Mouse (Mus musculus) urinary bladder, postnatal 14 days (tissue): ENCODE data around the gene Fbxw8.
A peak's percentile ranks its signal among the peaks of the same experiment; 100 is the strongest.

Source experiments
- DNase-seq: peaks from one replicate; pipeline ENCODE4 v3.0.0; 2021; ENCODE audit warnings: low spot score

Fbxw8 gene

GRCm38 (mm10) chr5:118073213-118073773 is 82.0 kb downstream of the Fbxw8 start:
- DNase-seq = no peak

DNA sequence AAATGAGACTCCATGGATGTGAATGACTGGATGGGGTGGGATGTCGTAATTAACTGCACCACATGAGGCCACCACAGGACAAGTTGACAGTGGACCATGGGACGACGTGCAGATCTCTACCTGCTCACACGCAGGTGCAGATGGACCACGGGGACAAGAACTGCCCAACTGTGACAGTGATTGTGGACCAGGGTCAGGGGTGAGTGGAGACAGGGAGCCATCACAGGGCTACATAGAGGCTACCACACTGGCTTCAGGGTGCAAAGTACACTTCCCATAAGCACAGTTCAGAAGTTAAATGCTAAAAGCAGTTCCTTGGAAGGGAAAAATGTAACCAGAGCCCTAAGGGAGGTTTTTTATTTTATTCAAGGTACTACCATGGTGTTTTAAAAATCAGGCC is 83.5 kb downstream of the Fbxw8 start:
- no peak for DNase-seq

DNA sequence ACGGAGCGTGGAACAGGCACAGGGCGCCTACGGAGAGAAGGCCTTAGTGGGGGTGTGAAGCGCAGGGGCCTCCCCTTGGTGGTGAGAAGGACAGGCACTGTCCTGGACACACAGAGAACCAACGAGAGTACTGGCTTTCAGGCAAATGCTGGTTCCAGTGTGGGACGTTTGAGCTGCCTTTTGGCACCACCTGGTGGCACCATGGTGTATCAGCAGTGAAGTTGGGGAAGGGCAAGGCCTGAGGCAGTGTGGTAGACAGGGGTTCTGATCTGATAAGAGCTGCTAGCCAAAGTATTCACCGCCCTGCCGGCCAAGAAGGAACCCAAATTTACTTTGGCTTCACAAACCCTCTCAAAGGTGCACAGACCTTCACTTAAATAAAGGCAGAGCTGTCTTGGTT is 85.9 kb downstream of the Fbxw8 start:
- DNase-seq = peak; percentile 64

- no peak for DNase-seq
Observed at GRCm38 (mm10) chr5:118067984-118068494, 87.2 kb downstream of the Fbxw8 start.

- no peak for DNase-seq
Observed at GRCm38 (mm10) chr5:118067572-118067971, 87.7 kb downstream of the Fbxw8 start.

GRCm38 (mm10) chr5:118066828-118067227 is 88.4 kb downstream of the Fbxw8 start:
- DNase-seq = peak; percentile 70

- no peak for DNase-seq
Observed at GRCm38 (mm10) chr5:118065516-118066255, 89.6 kb downstream of the Fbxw8 start.

DNA sequence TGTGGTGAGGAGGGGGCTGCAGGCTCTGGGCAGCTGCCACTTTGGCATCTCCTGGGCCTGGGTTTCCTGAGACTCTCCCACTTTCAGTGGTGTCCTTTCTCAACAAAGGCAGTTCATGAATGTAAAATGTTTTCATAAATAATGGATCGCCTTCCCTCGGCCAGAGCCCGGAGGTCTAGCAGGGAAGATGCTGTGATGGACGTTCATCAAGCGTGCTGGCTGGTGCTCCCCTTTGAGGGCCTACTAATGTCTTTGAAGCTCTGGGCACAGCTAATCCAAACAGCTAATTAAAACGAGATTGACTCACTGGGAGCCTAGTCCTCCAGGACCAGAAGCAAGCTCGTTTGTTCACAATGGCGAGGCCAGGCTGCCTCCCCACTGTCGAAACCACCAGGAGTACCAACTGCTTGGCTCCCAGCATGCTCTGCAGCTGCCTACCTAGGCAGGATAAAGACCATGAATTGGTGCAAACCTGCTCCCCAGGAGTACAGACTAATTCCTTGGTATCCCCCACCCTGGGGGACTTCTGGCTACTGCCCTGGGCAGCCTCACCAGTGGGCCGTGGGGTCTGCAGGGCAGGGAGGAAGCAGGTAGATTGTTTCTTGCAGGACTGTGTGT is 90.9 kb downstream of the Fbxw8 start:
- no peak for DNase-seq

- DNase-seq = no peak
Observed at GRCm38 (mm10) chr5:118063181-118063621, 92.1 kb downstream of the Fbxw8 start.

DNA sequence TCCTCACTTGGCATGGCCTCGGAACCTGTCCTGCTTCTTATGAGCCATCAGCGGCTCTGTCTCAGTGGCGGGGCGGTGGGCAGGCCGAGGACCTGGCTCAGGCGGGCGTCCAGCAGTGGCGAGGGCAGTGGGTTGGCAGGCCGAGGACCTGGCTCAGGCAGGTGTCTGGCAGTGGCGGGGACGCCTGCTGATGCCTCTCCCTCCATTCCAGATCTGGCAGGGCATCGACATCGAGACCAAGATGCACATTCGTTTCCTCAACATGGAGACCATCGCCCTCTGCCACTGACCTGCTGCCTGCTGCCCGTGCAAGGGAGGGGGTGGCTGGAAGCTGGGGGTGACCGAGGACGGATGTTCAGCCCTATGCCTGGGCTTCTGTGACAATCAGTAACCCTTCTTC is 93.9 kb downstream of the Fbxw8 start:
- no peak for DNase-seq

GRCm38 (mm10) chr5:118059646-118060045 is 95.6 kb downstream of the Fbxw8 start:
- no peak for DNase-seq

GRCm38 (mm10) chr5:118058858-118059257 is 96.4 kb downstream of the Fbxw8 start:
- DNase-seq = no peak

DNA sequence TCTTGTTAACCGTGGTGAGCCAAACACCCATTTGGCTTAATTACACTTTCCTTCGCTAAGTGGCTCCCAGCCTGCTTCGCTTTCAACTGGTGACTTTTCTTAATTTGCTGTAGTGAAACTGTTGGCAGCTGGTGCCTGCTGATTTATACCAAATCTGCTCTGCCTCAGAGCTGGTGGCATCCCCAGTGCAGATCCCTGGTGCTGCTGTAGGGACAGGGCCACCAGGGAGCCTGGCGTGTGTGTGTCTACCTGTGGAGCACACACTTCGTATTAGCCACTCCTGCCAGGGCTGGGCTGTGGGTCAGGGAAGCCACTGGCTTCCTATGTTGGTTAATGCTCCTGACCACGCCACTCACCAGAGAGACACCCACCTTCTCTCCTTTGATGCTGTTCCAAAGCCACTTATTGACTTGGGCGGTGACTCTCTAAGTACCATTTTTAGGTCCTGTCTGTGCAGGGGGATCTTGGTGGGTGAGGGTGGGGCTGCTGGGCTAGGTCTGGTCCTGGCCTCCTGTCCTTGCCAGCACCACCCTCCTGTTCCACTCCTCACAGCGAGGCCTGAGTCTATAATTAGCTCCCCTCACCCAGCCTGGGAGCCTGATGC is 97.7 kb downstream of the Fbxw8 start:
- no peak for DNase-seq

DNA sequence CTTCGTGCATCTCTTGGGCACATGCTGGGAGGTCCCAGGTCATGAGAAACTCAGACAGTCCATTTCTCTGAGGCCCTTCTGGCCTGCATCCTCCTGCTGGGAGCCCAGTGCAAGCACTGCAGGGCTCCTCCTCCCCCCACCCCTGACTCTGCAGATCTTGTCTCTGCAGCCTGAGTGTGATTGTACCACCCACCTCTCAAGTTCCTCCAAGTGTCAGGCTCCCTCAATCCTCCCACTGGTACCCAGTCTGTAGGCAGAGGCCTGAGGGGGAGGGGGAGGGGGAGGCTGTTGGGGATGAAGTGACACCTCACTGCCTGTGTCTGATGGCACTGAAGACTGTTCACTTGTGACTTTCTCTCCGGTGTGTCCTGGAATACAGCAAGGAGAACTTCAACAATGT is 102.1 kb downstream of the Fbxw8 start:
- DNase-seq = no peak

- peak; percentile 33 for DNase-seq
Observed at GRCm38 (mm10) chr5:118051981-118052662, 103.1 kb downstream of the Fbxw8 start.

- no peak for DNase-seq
Observed at GRCm38 (mm10) chr5:118050743-118051142, 104.5 kb downstream of the Fbxw8 start.

DNA sequence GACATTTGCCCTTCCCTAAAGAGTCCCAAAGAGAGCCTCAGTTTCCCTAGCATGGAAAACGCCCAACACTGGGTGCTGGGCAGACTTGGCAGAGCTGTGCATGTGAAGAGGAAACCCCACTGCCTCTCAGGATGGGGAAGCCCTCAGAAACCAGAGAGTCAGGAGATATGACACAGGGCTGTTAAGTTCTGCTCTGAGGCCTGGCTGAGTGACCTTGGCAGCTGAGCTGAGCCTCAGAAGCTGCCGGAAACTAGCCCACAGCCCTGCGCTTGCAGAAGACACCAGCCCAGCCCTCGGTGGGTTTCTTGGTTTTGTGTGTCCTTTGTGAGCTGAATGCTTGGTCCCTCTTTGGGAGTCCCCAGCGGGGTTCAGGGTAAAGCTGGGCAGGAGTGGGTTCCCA is 106.3 kb downstream of the Fbxw8 start:
- no peak for DNase-seq

- no peak for DNase-seq
Observed at GRCm38 (mm10) chr5:118048412-118048811, 106.9 kb downstream of the Fbxw8 start.

DNA sequence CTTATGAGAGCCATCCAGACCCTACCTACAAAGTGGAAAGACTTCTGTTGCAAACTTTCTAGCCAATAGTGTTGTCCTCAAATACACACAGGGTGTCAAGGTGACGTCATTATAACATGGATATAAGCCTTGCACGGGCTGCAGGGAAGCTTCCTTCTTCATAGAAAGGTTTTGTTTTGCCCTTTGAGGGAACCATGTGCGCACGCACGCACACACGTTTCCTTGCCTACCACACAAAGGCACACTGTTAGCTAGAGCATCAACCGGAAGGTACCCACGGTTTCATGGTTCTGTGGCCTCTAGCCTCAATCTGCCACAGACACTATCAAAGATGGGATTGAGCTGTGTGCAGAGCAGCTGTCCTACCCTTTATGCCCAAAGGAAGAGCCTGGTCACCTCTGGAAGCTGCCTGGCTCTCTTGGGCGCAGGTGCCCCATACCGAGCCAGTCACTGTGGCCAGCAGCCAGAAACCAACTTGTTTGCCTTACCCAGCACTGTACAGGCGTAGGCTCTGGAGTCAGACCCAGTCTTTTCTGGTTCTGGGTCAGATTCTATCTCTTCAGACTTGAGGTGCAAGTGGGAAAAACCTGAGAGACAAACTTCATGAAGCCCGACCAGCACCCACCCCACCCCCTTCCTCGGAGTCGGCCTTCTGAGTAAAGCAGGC is 108.0 kb downstream of the Fbxw8 start:
- no peak for DNase-seq

- no peak for DNase-seq
Observed at GRCm38 (mm10) chr5:118045385-118045784, 109.9 kb downstream of the Fbxw8 start.

GRCm38 (mm10) chr5:118044907-118045306 is 110.4 kb downstream of the Fbxw8 start:
- no peak for DNase-seq

GRCm38 (mm10) chr5:118043761-118044160 is 111.5 kb downstream of the Fbxw8 start:
- no peak for DNase-seq
